Mouse (Mus musculus): ENCODE results near the gene Ppp3r1. TPM values are rescaled to one million over a fixed set of nuclear protein-coding genes. Genes with fewer than 3 reads are reported as not detected.

The Ppp3r1 gene
- polyA plus RNA-seq, 1 experiment from 2014 or later: 86.5 TPM

DNA sequence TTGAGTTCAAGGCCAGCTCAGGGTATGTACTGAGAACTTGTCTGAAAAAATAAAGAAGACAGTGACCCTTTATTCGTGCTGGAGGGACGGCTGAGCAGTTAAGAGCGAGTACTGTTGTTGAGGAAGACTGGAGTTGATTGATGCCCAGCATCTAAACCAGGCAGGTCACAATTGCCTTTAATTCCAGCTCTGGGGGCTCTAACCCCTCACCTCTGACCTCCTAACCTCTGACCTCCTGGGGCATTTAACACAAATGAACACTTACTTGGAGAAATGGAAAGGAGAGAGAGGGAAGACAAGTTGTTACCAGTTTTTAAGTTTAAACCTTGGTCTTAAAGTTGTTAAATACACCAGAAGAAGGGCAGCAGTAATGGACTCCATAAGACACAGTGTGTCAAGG, 29.7 kb downstream of the Ppp3r1 start:
- H3K4me2 ChIP-seq (ENCODE audit: low read depth, low read length): no peak overlapping the region
- WGBS: 65% methylated on average over 3 of the region's 3 CpGs
- ATAC-seq (ENCODE audit: insufficient read depth, low FRiP score): no peak
- H3K4me1 ChIP-seq (ENCODE audit: control insufficient read depth, insufficient read depth, low read length): no peaks in the 10 kb centered on the region
- H3K27me3 ChIP-seq (ENCODE audit: control insufficient read depth, insufficient read depth, low read length): no peaks in the 10 kb centered on the region
- no peak overlapping the region for H3K27ac ChIP-seq (ENCODE audit: low read length)
- H3K9me3 ChIP-seq (replicated peaks; ENCODE audit: control insufficient read depth, low read length): no peaks in the 10 kb centered on the region
- no peak overlapping the region for H3K4me3 ChIP-seq (replicated peaks; ENCODE audit: low read length)
- no peaks in the 10 kb centered on the region for H3K36me3 ChIP-seq (ENCODE audit: control insufficient read depth, insufficient read depth, low read length)
- H3K9ac ChIP-seq (ENCODE audit: low read length): no peak overlapping the region

- no peak for ATAC-seq (ENCODE audit: insufficient read depth, low FRiP score)
- no peak overlapping the region for H3K9ac ChIP-seq (ENCODE audit: low read length)
- H3K27me3 ChIP-seq (ENCODE audit: control insufficient read depth, insufficient read depth, low read length): no peaks in the 10 kb centered on the region
- H3K4me2 ChIP-seq (ENCODE audit: low read depth, low read length): no peak overlapping the region
- H3K36me3 ChIP-seq (ENCODE audit: control insufficient read depth, insufficient read depth, low read length): peaks cover 23% of the 10 kb centered on the region
- H3K9me3 ChIP-seq (replicated peaks; ENCODE audit: control insufficient read depth, low read length): no peaks in the 10 kb centered on the region
- H3K4me1 ChIP-seq (ENCODE audit: control insufficient read depth, insufficient read depth, low read length): no peaks in the 10 kb centered on the region
- WGBS: 71% methylated on average over 9 of the region's 9 CpGs
- H3K27ac ChIP-seq (ENCODE audit: low read length): no peak overlapping the region
- no peak overlapping the region for H3K4me3 ChIP-seq (replicated peaks; ENCODE audit: low read length)
Measured at GRCm38 (mm10) chr11:17192151-17192844, 33.2 kb downstream of the Ppp3r1 start.

DNA sequence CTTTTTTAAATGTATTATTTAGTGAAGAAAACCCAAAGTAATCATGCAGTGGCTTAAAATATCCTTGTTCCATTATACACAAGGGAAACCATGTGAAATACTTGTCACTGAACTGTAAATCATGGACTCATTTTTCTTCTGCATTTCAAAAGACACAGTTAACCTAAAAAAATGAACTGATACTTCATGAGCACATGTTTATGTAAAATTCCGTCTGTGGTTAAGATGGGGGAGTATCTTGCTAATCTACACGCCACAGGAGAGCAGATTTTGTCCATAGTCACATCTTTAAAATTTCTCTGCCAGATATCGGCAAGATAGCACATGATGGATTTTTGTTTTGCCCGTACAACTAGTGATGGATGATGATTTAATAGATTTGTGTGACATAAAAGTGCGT, 40.1 kb downstream of the Ppp3r1 start:
- ATAC-seq (ENCODE audit: insufficient read depth, low FRiP score): no peak
- peaks cover 35% of the 10 kb centered on the region for H3K36me3 ChIP-seq (ENCODE audit: control insufficient read depth, insufficient read depth, low read length)

DNA sequence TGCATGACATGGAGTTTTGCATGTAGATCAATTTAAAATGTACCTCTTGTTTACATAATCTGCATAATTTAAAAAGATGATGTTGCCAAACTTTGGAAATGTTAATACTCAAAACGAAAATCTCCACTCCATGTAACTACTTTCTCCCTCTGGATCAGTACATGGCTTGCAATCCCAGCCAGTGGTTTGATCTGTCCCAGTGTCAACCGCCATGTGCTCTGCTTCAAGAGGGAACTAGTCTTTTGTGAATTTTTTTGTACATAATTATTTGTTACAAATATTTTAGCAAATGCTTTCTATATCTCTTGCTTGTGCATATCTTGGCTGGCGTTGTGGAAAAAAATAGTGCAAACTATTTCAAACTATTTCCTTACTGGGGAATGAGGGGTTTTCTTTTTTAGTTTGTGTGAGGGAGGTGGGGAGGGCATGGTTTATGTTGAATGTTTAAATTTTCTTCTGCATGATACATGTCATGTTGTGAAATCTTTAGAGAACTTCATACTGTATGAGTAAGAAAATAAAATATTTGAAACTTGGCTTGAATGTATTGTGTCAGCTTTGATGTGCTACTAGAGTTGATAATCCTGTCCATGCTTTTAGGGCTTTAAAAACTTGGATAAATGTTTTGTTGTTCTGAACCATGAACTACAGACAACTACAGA, 40.9 kb downstream of the Ppp3r1 start:
- WGBS: 84% methylated on average over 3 of the region's 3 CpGs
- Histone ChIP-seq H3K36me3 (ENCODE audit: control insufficient read depth, insufficient read depth, low read length) (peaks cover 29% of the 10 kb centered on the region), H3K27ac (ENCODE audit: low read length) (no peak overlapping the region), H3K4me2 (ENCODE audit: low read depth, low read length) (no peak overlapping the region), H3K27me3 (ENCODE audit: control insufficient read depth, insufficient read depth, low read length) (no peaks in the 10 kb centered on the region), H3K4me3 (replicated peaks; ENCODE audit: low read length) (no peak overlapping the region), H3K9me3 (replicated peaks; ENCODE audit: control insufficient read depth, low read length) (no peaks in the 10 kb centered on the region), H3K9ac (ENCODE audit: low read length) (no peak overlapping the region), H3K4me1 (ENCODE audit: control insufficient read depth, insufficient read depth, low read length) (no peaks in the 10 kb centered on the region)
- no peak for ATAC-seq (ENCODE audit: insufficient read depth, low FRiP score)

More for the DNA sequence above, 40.1 kb downstream of the Ppp3r1 start:
- Histone ChIP-seq H3K27me3 (ENCODE audit: control insufficient read depth, insufficient read depth, low read length) (no peaks in the 10 kb centered on the region), H3K9ac (ENCODE audit: low read length) (no peak overlapping the region), H3K9me3 (replicated peaks; ENCODE audit: control insufficient read depth, low read length) (no peaks in the 10 kb centered on the region), H3K4me2 (ENCODE audit: low read depth, low read length) (no peak overlapping the region), H3K4me3 (replicated peaks; ENCODE audit: low read length) (no peak overlapping the region), H3K4me1 (ENCODE audit: control insufficient read depth, insufficient read depth, low read length) (no peaks in the 10 kb centered on the region), H3K27ac (ENCODE audit: low read length) (no peak overlapping the region)
- WGBS: 78% methylated on average over 5 of the region's 5 CpGs

DNA sequence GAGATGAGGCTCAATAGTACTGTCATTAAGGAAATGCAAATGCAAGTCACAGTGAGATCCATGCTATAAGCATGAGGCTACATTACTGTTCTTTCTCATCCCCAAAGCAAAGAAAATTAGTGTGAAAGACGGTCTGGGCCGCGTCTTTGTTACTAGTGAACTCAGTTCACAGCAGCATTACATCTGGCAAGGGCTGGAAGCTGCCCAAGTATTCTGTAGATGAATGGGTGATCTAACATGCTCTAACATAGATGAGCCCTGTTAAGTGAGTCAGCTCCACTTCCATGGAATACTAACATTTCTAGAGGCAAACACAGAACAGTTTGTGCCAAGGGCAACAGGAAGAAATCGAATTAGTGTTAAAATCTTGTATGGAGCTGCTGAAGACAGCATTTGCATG, 41.9 kb downstream of the Ppp3r1 start:
- H3K4me2 ChIP-seq (ENCODE audit: low read depth, low read length): no peak overlapping the region
- H3K9ac ChIP-seq (ENCODE audit: low read length): no peak overlapping the region
- no peaks in the 10 kb centered on the region for H3K4me1 ChIP-seq (ENCODE audit: control insufficient read depth, insufficient read depth, low read length)
- H3K36me3 ChIP-seq (ENCODE audit: control insufficient read depth, insufficient read depth, low read length): peaks cover 19% of the 10 kb centered on the region
- WGBS: 86% methylated on average over 4 of the region's 4 CpGs
- no peaks in the 10 kb centered on the region for H3K27me3 ChIP-seq (ENCODE audit: control insufficient read depth, insufficient read depth, low read length)
- no peaks in the 10 kb centered on the region for H3K9me3 ChIP-seq (replicated peaks; ENCODE audit: control insufficient read depth, low read length)
- no peak for ATAC-seq (ENCODE audit: insufficient read depth, low FRiP score)
- no peak overlapping the region for H3K27ac ChIP-seq (ENCODE audit: low read length)
- no peak overlapping the region for H3K4me3 ChIP-seq (replicated peaks; ENCODE audit: low read length)

DNA sequence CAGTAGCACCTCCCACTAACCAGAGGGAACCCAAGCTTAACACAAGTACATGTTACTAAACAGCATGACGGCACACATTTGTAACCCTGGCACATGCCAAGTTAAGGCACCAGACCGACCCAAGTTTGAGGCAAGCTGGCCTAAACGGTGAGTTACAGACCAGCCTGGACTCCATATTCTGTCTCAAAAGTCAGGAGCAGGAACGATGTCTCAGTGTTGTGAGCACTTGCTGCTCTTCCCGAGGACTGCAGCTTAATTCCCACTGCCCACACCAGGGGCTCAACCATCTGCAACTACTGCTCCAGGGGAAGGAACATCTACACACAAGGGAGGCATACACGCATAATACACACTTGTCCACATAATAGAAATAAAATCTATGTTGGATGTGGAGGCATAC, 43.4 kb downstream of the Ppp3r1 start:
- Histone ChIP-seq H3K4me3 (replicated peaks; ENCODE audit: low read length) (no peak overlapping the region), H3K4me2 (ENCODE audit: low read depth, low read length) (no peak overlapping the region), H3K4me1 (ENCODE audit: control insufficient read depth, insufficient read depth, low read length) (no peaks in the 10 kb centered on the region), H3K27me3 (ENCODE audit: control insufficient read depth, insufficient read depth, low read length) (no peaks in the 10 kb centered on the region), H3K27ac (ENCODE audit: low read length) (no peak overlapping the region), H3K36me3 (ENCODE audit: control insufficient read depth, insufficient read depth, low read length) (peaks cover 12% of the 10 kb centered on the region; the same call in 1 of the 2 replicates), H3K9me3 (replicated peaks; ENCODE audit: control insufficient read depth, low read length) (no peaks in the 10 kb centered on the region), H3K9ac (ENCODE audit: low read length) (no peak overlapping the region)
- 89% methylated on average over 6 of the region's 6 CpGs for WGBS
- ATAC-seq (ENCODE audit: insufficient read depth, low FRiP score): no peak

- WGBS: under 1% methylated on average over 65 of the region's 65 CpGs
- H3K36me3 ChIP-seq (ENCODE audit: control insufficient read depth, insufficient read depth, low read length): peaks cover 7% of the 10 kb centered on the region; the same call in 1 of the 2 replicates
- peak within 1 kb of the TSS; percentile 93 for H3K4me3 ChIP-seq (replicated peaks; ENCODE audit: low read length)
- H3K9me3 ChIP-seq (replicated peaks; ENCODE audit: control insufficient read depth, low read length): no peaks in the 10 kb centered on the region
- peak; percentile 98 for ATAC-seq (ENCODE audit: insufficient read depth, low FRiP score)
- no peaks in the 10 kb centered on the region for H3K27me3 ChIP-seq (ENCODE audit: control insufficient read depth, insufficient read depth, low read length)
- H3K4me1 ChIP-seq (ENCODE audit: control insufficient read depth, insufficient read depth, low read length): peaks cover 20% of the 10 kb centered on the region
- peak within 1 kb of the TSS; percentile 90 for H3K27ac ChIP-seq (ENCODE audit: low read length)
- H3K4me2 ChIP-seq (ENCODE audit: low read depth, low read length): peak within 1 kb of the TSS; percentile 82
- H3K9ac ChIP-seq (ENCODE audit: low read length): peak within 1 kb of the TSS; percentile 88
Measured at GRCm38 (mm10) chr11:17211258-17212140, 52.4 kb downstream of the Ppp3r1 start, which contains the start of gene Pno1. TSS of gene Pno1 (minus strand) at chr11:17211568.

DNA sequence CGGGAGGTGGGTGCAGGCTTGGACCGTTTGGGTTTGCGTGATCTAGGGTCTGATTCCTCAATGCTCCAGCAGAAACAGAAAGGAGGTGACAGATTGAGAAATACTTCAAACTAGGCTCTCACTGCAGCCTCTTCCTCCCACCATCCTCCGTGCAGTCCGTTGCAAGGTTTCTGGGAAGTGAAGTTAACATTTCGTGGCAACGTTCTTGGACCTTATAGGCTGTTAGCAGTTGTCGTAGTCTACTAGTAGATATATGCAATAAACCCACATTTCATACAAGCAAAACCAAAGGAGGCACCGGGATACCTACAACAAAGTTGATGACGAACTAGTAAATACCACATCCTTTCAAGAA, 53.1 kb downstream of the Ppp3r1 start:
- Histone ChIP-seq H3K9me3 (replicated peaks; ENCODE audit: control insufficient read depth, low read length) (no peaks in the 10 kb centered on the region), H3K9ac (ENCODE audit: low read length) (peak overlapping the region; percentile 88), H3K4me3 (replicated peaks; ENCODE audit: low read length) (peak overlapping the region; percentile 93), H3K27me3 (ENCODE audit: control insufficient read depth, insufficient read depth, low read length) (no peaks in the 10 kb centered on the region), H3K4me1 (ENCODE audit: control insufficient read depth, insufficient read depth, low read length) (peaks cover 20% of the 10 kb centered on the region), H3K27ac (ENCODE audit: low read length) (peak overlapping the region; percentile 90), H3K36me3 (ENCODE audit: control insufficient read depth, insufficient read depth, low read length) (peaks cover 7% of the 10 kb centered on the region; the same call in 1 of the 2 replicates), H3K4me2 (ENCODE audit: low read depth, low read length) (peak overlapping the region; percentile 82)
- under 1% methylated on average over 10 of the region's 10 CpGs for WGBS
- no peak for ATAC-seq (ENCODE audit: insufficient read depth, low FRiP score)

All from stomach, embryonic 16.5 days (tissue).